Mouse (Mus musculus) embryonic facial prominence, embryonic 10.5 days (tissue): ENCODE data around the gene Tmem183a. TPM values are rescaled to one million over a fixed set of nuclear protein-coding genes. Genes with fewer than 3 reads are reported as not detected.

Experiments used
- DNase-seq: peaks from one replicate; pipeline ENCODE4 v3.0.0-alpha.2; 2017; ENCODE audit warnings: low spot score
- H3K27ac ChIP-seq: fragments of 300-500 bp; sonication (generic); replicated peaks from 2 replicates; pipeline ENCODE4 v1.5.1; 2016; ENCODE audit warnings: mild to moderate bottlenecking
- H3K27me3 ChIP-seq: fragments of 300-500 bp; sonication (generic); replicated peaks from 2 replicates; pipeline ENCODE4 v1.6.1; 2016; ENCODE audit warnings: low read depth, mild to moderate bottlenecking; ENCODE audit not compliant: poor library complexity, severe bottlenecking
- H3K36me3 ChIP-seq: fragments of 300-500 bp; sonication (generic); replicated peaks from 2 replicates; pipeline ENCODE4 v1.6.1; 2016; ENCODE audit warnings: mild to moderate bottlenecking, moderate library complexity
- H3K4me1 ChIP-seq: fragments of 300-500 bp; sonication (generic); 2 replicates; pipeline ENCODE4 v1.6.1; 2016
- H3K4me3 ChIP-seq: fragments of 300-500 bp; sonication (generic); 2 replicates; pipeline ENCODE4 v1.5.1; 2016; ENCODE audit warnings: mild to moderate bottlenecking, moderate library complexity
- H3K9me3 ChIP-seq: fragments of 300-500 bp; sonication (generic); 2 replicates; pipeline ENCODE4 v1.6.1; 2016; ENCODE audit warnings: mild to moderate bottlenecking
- WGBS: fragments of 180-500 bp; shearing (Covaris S2); methylation state at CpG from one replicate; pipeline ENCODE4 v1.1.7; 2016; 5-methylcytosine and 5-hydroxymethylcytosine counted together
- polyA plus RNA-seq: library from polyadenylated mRNA; unstranded; fragments of >200 nt; fragmentation: Nextera tagmentation; extraction: Ambion mirVana; gene quantifications from 2 replicates; pipeline ENCODE4 v1.2.1, GENCODE M21; 2016

Tmem183a gene
- polyA plus RNA-seq, 1 experiment from 2014 or later, result 126 TPM

DNA sequence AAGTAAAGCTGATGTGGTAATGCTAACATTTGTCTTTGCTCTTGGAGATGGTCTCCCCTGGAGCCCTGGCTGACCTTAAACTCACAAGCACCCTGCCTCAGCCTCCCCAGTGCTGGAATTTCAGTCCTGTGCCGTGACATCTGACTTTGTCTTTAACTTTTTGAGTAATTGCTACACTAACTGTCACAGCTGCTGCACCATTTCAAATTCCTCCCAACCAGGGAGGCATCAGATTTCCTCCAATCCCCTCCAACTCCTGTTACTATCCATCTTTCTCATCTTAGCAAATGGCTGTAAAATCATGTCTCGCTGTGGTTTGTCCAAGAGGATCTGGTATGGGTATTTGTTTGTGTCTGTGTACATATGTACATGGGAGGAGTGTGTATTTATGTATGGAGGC is 12.3 kb upstream of the Tmem183a start:
- Histone ChIP-seq H3K9me3 (0 out of 2 replicates have a peak, but pooled peaks cover 5% of the 10 kb centered on the region), H3K4me3 (no peak overlapping the region), H3K27ac (no peak overlapping the region), H3K4me1 (no peaks in the 10 kb centered on the region), H3K36me3 (no peaks in the 10 kb centered on the region), H3K27me3 (no peaks in the 10 kb centered on the region)
- 74% methylated on average over 2 of the region's 2 CpGs for WGBS
- no peak for DNase-seq

DNA sequence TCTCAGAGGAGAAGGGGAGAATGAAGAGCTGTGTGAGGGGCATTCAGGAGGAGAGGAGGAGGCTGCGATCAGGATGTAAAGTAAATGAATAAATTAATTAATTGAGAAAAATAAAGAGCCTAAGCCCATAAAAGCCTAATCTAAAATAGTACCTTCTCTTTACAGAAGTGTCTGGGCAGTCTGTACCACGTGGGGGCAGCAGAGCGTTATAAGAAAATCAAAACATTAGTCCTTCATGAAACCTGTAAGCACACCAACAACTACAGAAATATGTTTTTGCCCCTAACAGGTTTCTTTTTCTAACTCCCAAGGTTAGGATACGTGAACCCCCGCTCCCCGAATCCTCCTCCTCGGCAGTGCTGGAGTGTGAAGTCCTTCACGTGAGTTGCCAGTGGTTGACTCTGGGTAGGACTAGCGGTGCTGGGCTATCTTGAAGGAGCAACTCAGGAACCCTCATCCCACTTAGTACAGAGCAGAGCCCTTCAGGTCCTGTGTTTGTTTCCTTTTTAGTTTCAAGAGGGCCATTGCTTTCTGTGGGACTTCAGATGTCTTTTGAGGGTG is 7.1 kb upstream of the Tmem183a start:
- DNase-seq, result peak; percentile 43
- H3K4me1 ChIP-seq, result no peaks in the 10 kb centered on the region
- H3K9me3 ChIP-seq, result 0 out of 2 replicates have a peak, but pooled peaks cover 5% of the 10 kb centered on the region
- WGBS, result 55% methylated on average over 9 of the region's 9 CpGs
- H3K27me3 ChIP-seq, result no peaks in the 10 kb centered on the region
- no peak overlapping the region for H3K27ac ChIP-seq
- H3K4me3 ChIP-seq, result no peak overlapping the region
- H3K36me3 ChIP-seq, result no peaks in the 10 kb centered on the region

DNA sequence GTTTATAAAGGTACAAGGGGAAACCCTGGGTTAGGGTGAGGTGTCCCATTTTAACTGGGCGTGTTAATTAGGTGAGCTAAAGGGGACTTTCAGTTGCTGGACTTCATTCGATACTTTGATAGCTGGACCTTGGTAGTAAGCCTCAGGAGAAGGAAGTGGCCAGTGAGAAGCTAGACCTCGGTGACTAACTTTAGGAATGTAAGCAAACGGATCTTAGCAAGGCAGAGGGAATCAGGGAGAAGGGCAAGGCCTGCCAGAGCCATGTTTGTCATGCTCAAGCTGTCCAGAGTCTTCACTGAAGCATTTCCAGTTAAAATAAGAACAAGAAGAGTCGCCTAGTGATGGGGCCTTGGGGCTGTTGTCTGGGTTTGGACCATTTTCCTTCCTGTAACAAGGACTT is 3.7 kb upstream of the Tmem183a start:
- DNase-seq, result no peak
- Histone ChIP-seq H3K36me3 (peaks cover 3% of the 10 kb centered on the region; the same call in 1 of the 2 replicates), H3K27ac (no peak overlapping the region), H3K4me1 (peaks cover 13% of the 10 kb centered on the region), H3K4me3 (no peak overlapping the region), H3K9me3 (no peaks in the 10 kb centered on the region), H3K27me3 (no peaks in the 10 kb centered on the region)
- 69% methylated on average over 5 of the region's 5 CpGs for WGBS

DNA sequence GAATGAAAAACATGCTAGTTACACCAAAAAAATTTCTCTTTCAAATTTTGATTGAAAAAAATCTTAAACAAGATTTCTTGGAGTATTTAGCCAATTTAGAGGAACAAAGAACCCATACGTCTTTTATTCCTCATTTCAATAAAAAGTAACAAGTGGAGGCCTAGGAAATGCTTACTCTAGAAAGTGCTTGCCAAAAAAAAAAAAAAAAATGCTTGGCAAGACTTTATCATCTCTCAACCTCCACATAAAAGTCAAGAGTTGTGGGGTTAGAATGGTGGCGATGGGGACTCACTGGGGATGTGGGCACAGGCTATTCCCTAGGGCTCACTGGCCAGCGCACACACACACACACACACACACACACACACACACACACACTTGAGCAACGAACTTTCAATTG is 1.4 kb upstream of the Tmem183a start:
- no peak for DNase-seq
- 82% methylated on average over 4 of the region's 4 CpGs for WGBS
- H3K27ac ChIP-seq, result no peak overlapping the region
- H3K4me1 ChIP-seq, result peaks cover 14% of the 10 kb centered on the region
- no peak overlapping the region for H3K4me3 ChIP-seq
- no peaks in the 10 kb centered on the region for H3K27me3 ChIP-seq
- no peaks in the 10 kb centered on the region for H3K9me3 ChIP-seq
- peaks cover 26% of the 10 kb centered on the region for H3K36me3 ChIP-seq

DNA sequence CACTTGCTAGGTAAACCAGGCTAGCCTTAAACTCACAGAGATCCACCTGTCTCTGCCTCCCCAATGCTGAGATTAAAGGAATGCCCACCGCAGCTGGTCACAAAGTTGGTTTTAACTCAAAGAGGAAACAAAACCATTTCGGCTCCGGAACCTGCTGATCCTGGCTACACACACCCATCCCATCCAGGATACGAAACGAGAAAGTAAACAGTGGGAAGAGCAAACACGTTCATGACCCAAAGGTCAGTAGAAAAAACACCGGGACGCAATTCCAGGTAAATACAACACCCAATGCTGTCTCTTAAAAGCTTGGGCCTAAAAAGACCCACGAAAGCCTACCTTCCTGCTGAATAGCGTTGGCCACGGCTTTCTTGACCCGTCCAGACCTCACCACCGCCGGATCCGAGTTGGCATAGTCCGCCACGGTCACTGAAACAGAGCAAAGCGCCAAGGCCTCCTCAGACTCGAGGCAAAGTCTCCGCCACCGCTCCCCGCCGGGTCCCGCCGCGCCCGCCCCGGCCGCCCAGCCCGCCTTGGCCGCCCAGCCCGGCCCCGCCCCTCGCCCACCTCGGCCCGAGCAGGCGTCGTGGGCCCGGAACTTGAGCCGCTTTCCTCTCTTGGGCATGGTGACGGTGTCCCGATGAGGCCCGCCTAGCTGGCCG is 453 bp downstream of the Tmem183a start:
- 2% methylated on average over 44 of the region's 44 CpGs for WGBS
- no peaks in the 10 kb centered on the region for H3K27me3 ChIP-seq
- H3K27ac ChIP-seq, result peak overlapping the region; percentile 95
- peak overlapping the region; percentile 87 for H3K4me3 ChIP-seq
- no peak for DNase-seq
- H3K4me1 ChIP-seq, result peaks cover 14% of the 10 kb centered on the region
- no peaks in the 10 kb centered on the region for H3K9me3 ChIP-seq
- H3K36me3 ChIP-seq, result peaks cover 43% of the 10 kb centered on the region

DNA sequence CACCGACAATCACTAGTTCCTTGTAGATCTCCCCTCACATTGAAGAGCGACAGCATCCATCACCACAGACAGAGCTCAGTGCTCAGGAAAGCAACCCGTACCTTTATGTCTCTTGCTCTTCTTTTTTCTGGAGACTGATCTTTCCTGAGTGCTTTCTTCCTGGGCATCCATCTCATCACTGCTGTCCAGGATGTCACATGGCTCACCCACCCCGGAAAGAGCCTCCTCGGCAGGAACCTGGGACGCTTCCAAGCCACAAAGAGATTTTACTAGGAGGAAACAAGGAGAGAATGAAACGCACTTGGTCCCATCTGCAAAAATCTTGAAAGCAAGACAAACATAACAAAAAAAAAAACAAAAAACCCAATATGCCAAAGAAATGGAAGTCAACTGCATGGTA is 1.1 kb downstream of the Tmem183a start:
- WGBS, result 79% methylated on average over 7 of the region's 7 CpGs
- Histone ChIP-seq H3K4me3 (peak overlapping the region; percentile 87), H3K27me3 (no peaks in the 10 kb centered on the region), H3K9me3 (no peaks in the 10 kb centered on the region), H3K27ac (no peak overlapping the region; the same call in 1 of the 2 replicates), H3K4me1 (peaks cover 14% of the 10 kb centered on the region), H3K36me3 (peaks cover 50% of the 10 kb centered on the region)
- DNase-seq, result no peak

DNA sequence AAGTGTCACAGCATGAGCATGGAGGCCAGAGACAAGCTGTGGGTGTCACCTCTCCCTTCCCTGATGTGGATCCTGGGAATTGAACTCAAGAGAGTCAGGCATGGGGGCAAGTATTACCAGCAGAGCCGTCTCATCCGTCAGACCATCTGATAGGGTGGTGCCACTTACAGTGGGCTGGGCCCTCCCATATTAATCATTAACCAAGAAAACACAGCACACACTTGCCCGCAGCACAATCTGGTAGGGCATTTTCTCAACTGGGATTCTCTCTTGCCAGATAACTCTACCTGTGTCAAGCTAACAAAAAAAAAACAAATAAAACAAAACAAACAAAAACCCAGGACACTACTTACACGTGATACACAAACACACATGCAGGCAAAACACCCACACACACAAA is 4.3 kb downstream of the Tmem183a start:
- peaks cover 82% of the 10 kb centered on the region for H3K36me3 ChIP-seq

DNA sequence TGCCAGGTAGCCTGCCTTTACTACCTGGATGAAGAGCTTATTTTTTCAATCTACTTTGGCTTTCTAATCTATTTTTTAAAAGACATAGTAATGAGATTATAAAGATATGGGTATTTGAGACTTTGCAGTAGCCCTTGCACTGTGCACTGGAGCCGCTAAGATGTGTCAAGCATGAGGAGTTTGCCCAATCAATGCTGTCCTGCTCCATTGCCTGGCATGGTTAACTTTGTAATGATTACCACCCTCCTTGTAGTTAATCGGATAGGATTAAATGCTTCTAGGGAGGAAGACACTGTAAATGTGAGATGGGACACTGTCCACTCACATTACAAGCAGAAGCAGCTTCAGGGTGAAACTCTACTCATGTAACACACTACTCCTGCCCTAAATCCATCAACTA is 8.5 kb downstream of the Tmem183a start:
- no peak for DNase-seq
- Histone ChIP-seq H3K9me3 (no peaks in the 10 kb centered on the region), H3K27me3 (no peaks in the 10 kb centered on the region), H3K36me3 (peaks cover 95% of the 10 kb centered on the region), H3K4me3 (no peak overlapping the region), H3K27ac (no peak overlapping the region), H3K4me1 (no peaks in the 10 kb centered on the region)
- WGBS, result 97% methylated on average over 2 of the region's 2 CpGs

More for the DNA sequence above, 4.3 kb downstream of the Tmem183a start:
- no peaks in the 10 kb centered on the region for H3K27me3 ChIP-seq
- H3K4me3 ChIP-seq, result no peak overlapping the region
- no peak for DNase-seq
- WGBS, result 87% methylated on average over 4 of the region's 4 CpGs
- no peaks in the 10 kb centered on the region for H3K9me3 ChIP-seq
- peaks cover 11% of the 10 kb centered on the region for H3K4me1 ChIP-seq
- H3K27ac ChIP-seq, result no peak overlapping the region

DNA sequence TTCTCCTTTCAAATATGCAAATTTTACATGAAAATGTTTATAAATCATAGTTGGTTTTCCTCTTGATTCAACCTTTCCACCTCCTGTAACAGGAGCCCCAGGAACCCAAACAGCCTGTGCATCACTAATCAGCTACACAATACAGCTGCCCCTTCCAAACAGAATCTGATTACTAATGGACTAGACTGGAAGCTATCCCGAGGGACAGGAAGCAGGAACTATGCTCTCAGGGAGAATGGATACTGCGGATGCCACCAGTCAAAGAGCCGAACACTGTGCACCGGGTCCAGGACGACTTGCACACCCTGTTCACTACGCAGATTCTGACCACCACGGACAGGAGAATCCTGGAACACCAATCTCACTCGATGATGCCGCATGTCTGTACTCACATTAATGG is 14.0 kb downstream of the Tmem183a start:
- WGBS, result 87% methylated on average over 9 of the region's 9 CpGs
- no peak overlapping the region for H3K4me3 ChIP-seq
- no peak overlapping the region for H3K27ac ChIP-seq
- DNase-seq, result no peak
- peaks cover 13% of the 10 kb centered on the region for H3K27me3 ChIP-seq
- H3K9me3 ChIP-seq, result no peaks in the 10 kb centered on the region
- H3K36me3 ChIP-seq, result peaks cover 71% of the 10 kb centered on the region
- H3K4me1 ChIP-seq, result peaks cover 16% of the 10 kb centered on the region

DNA sequence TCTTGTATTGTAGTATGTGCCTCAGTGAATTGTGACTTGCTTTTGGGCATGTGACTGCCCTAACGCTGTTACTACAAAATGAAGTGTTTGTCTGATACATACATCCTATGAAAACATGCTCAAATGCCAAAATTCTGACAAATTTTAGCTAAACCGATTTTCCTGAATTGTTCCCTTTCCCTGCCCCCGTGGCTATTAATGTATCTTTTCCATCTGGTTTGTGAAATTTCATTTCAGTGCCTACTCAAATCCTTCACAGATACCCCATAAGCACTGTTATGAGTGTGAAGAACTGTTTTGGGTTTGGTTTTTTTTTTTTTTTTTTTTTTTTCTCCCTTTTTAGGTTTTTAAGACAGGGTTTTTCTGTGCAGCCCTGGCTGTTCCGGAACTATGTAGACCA is 16.7 kb downstream of the Tmem183a start:
- no peaks in the 10 kb centered on the region for H3K9me3 ChIP-seq
- peaks cover 44% of the 10 kb centered on the region for H3K36me3 ChIP-seq
- peak overlapping the region; percentile 72; the same call in 1 of the 2 replicates for H3K27ac ChIP-seq
- DNase-seq, result no peak
- peak overlapping the region; percentile 67 for H3K4me3 ChIP-seq
- WGBS, result 75% methylated on average over 4 of the region's 4 CpGs
- peaks cover 16% of the 10 kb centered on the region for H3K4me1 ChIP-seq
- H3K27me3 ChIP-seq, result peaks cover 18% of the 10 kb centered on the region

DNA sequence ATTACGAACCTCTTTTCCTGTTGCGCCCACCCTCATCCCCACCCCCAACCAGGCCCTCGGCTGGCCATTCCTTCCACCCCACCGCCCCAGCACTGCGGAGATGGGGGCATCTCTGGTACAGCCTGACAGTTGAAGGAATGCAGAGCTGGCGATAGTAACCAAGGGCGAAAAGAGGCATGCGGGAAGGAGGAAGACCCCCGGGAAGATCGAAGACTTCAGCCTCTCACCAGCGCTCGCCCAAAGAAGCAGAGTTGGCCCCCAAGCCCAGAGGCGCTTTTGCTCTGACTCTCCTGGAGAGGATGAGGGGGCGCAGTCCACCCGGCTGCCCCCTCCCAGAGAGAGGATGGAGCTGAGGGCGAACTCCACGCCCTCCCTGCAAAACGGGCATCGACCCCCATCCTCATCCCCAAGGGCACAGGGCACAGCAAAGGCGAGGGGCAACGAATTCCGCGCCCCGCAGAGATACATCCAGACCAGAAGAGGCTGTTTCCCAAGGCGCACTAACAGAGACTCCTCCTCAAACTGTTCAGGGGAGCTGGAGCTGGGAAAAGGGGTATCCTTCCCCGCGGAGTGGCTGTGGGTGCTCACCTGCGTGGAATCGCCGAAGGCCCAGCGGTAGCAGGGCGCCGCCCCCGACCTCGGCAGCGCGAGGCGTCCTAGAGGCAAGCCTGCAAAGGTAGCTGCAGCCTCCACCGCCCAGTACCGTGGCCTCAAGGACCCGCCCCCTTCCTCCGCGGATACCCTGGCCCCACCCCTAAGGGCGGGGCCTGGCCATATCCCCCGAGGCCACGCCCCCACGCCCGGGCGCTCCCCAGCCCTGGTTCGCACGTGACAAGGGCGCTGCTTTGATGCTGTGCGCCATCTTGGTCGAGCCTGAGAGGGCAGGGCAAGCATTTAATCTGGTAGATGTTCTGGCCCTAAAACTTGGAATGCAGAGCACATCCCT is 17.5 kb downstream of the Tmem183a start:
- WGBS, result under 1% methylated on average over 54 of the region's 54 CpGs
- Histone ChIP-seq H3K27me3 (peaks cover 18% of the 10 kb centered on the region), H3K9me3 (no peaks in the 10 kb centered on the region), H3K4me3 (peak overlapping the region; percentile 67), H3K4me1 (peaks cover 16% of the 10 kb centered on the region), H3K27ac (peak overlapping the region; percentile 72), H3K36me3 (peaks cover 36% of the 10 kb centered on the region)
- peak; percentile 97 for DNase-seq

DNA sequence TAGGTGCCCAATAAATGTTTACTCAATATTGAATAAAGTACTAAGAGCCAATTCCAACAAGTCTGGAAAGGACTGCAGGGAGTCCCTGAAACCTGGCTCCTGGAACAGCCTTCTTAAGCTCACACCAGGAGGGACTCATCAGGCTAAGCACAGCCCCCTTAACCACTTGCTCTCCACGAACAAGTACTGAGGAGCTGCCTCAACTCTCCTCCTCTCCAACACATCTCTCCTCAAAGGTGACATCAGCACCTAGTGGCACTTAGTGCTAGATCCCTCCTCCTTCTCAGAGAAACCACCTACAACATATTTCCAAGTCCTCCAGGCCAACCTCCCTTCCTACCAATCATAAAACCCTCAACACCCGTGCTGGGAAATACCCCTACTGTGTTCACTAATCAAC is 18.2 kb downstream of the Tmem183a start:
- H3K9me3 ChIP-seq, result no peaks in the 10 kb centered on the region
- peaks cover 31% of the 10 kb centered on the region for H3K36me3 ChIP-seq
- peaks cover 16% of the 10 kb centered on the region for H3K4me1 ChIP-seq
- H3K4me3 ChIP-seq, result peak overlapping the region; percentile 67
- no peak for DNase-seq
- H3K27ac ChIP-seq, result no peak overlapping the region
- 10% methylated on average over 2 of the region's 2 CpGs for WGBS
- peaks cover 18% of the 10 kb centered on the region for H3K27me3 ChIP-seq
